In the genomic region with DNA sequence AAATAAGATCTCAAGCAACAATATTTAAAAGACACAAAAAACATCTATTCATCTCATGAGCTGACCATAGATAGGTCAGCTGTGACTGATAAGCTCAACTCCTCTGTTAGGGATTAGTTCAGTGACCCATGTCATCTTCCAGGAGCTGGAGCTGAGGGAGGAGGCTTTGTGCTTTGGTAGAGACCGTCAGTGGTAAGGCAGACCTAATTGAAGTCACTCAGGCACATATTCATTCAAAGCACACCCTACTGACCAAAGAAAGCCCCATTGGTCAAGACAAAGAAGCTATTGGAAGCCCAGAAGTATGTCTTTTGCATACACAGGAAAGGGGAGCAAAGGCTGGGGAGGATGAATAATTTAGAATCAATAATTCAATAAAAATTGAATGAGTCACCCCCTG, we compare ENCODE assay signal across 14 mouse cellular contexts. TPM values are rescaled to one million over a fixed set of nuclear protein-coding genes. Genes with fewer than 3 reads are reported as not detected.
DNase-seq lines count a peak whose midpoint lies in the region; ATAC-seq lines count a peak whose summit lies in the region.
"Had no signal": no experiment of that assay in that cellular context is flagged by ENCODE, and none has a peak within 500 bp of the region (broad histone marks: within the 10 kb centered on the region; RNA-seq: fewer than 3 reads in every experiment).

No protein-coding gene starts in this region.

- 3% methylated on average over 1 of the region's 1 CpGs for WGBS in hindbrain, embryonic 10.5 days
- WGBS in hindbrain, embryonic 14.5 days, result 0% methylated on average over 1 of the region's 1 CpGs
- 3% methylated on average over 1 of the region's 1 CpGs for WGBS in hindbrain, embryonic 13.5 days
- WGBS in midbrain, embryonic 13.5 days, result 10% methylated on average over 1 of the region's 1 CpGs

- no peaks in the 10 kb centered on the region for H3K9me3 ChIP-seq in hindbrain, embryonic 10.5 days
- no peaks in the 10 kb centered on the region for H3K9me3 ChIP-seq in hindbrain, embryonic 14.5 days (ENCODE audit: control insufficient read depth, low read length)
- no peaks in the 10 kb centered on the region for H3K9me3 ChIP-seq in hindbrain, embryonic 13.5 days
- H3K9me3 ChIP-seq in midbrain, embryonic 13.5 days, result no peaks in the 10 kb centered on the region
- H3K9me3 ChIP-seq: liver, embryonic 13.5 days; megakaryocyte, embryonic 14.5 days; neural tube, embryonic 13.5 days had no signal

- no peaks in the 10 kb centered on the region for H3K36me3 ChIP-seq in hindbrain, embryonic 10.5 days
- H3K36me3 ChIP-seq in hindbrain, embryonic 14.5 days (replicated peaks; ENCODE audit: control insufficient read depth, insufficient read depth), result no peaks in the 10 kb centered on the region
- H3K36me3 ChIP-seq in hindbrain, embryonic 13.5 days, result no peaks in the 10 kb centered on the region
- H3K36me3 ChIP-seq in midbrain, embryonic 13.5 days, result no peaks in the 10 kb centered on the region
- H3K36me3 ChIP-seq: liver, embryonic 13.5 days; neural tube, embryonic 13.5 days had no signal

- peaks cover 10% of the 10 kb centered on the region for H3K4me1 ChIP-seq in hindbrain, embryonic 10.5 days (replicated peaks)
- no peaks in the 10 kb centered on the region for H3K4me1 ChIP-seq in hindbrain, embryonic 14.5 days (replicated peaks; ENCODE audit: control insufficient read depth, insufficient read depth, low read length)
- peaks cover 5% of the 10 kb centered on the region; the same call in 1 of the 2 replicates for H3K4me1 ChIP-seq in hindbrain, embryonic 13.5 days (replicated peaks)
- H3K4me1 ChIP-seq in midbrain, embryonic 13.5 days (replicated peaks), result 0 out of 2 replicates have a peak, but pooled peaks cover 3% of the 10 kb centered on the region
- H3K4me1 ChIP-seq: liver, embryonic 13.5 days had no signal

- no peak for DNase-seq in hindbrain, embryonic 10.5 days (ENCODE audit: low spot score)
- DNase-seq in hindbrain, embryonic 14.5 days (ENCODE audit: low spot score), result no peak
- DNase-seq in retina, embryonic 14.5 days (ENCODE audit: low spot score), result peak; percentile 36
- no peak for DNase-seq in gastrocnemius, adult 18-20 months (ENCODE audit: low spot score)
- DNase-seq in heart, adult 9 months (ENCODE audit: low spot score in 2 of 2), result no peak
- no peak for DNase-seq in gastrocnemius, postnatal 14 days

- no peak overlapping the region for H3K4me2 ChIP-seq in hindbrain, embryonic 14.5 days (replicated peaks)
- no peak overlapping the region for H3K4me2 ChIP-seq in hindbrain, embryonic 13.5 days
- peak overlapping the region; percentile 29; the same call in 1 of the 2 replicates for H3K4me2 ChIP-seq in midbrain, embryonic 13.5 days (replicated peaks)
- H3K4me2 ChIP-seq: liver, embryonic 13.5 days had no signal

- intact Hi-C loops in gastrocnemius, postnatal 14 days (cut with DNase I; ENCODE audit: low total_unique reads), result loop anchor here (2.0 kb wide), 1 partner anchor 102 kb away; no protein-coding TSS in a partner anchor

- H3K27me3 ChIP-seq in hindbrain, embryonic 10.5 days (ENCODE audit: insufficient read depth, poor library complexity, severe bottlenecking), result no peaks in the 10 kb centered on the region
- H3K27me3 ChIP-seq in hindbrain, embryonic 14.5 days (ENCODE audit: control insufficient read depth, insufficient read depth, low read length), result no peaks in the 10 kb centered on the region; the same call in 1 of the 2 replicates
- H3K27me3 ChIP-seq in hindbrain, embryonic 13.5 days, result no peaks in the 10 kb centered on the region
- peaks cover 10% of the 10 kb centered on the region for H3K27me3 ChIP-seq in midbrain, embryonic 13.5 days
- H3K27me3 ChIP-seq: liver, embryonic 13.5 days; megakaryocyte, embryonic 14.5 days had no signal

- 0 out of 2 replicates have a peak overlapping the region, but pooled peaks have one; percentile 24 for H3K4me3 ChIP-seq in hindbrain, embryonic 10.5 days
- no peak overlapping the region for H3K4me3 ChIP-seq in hindbrain, embryonic 14.5 days (replicated peaks; ENCODE audit: low read length)
- H3K4me3 ChIP-seq in hindbrain, embryonic 13.5 days, result no peak overlapping the region
- H3K4me3 ChIP-seq in midbrain, embryonic 13.5 days (replicated peaks), result no peak overlapping the region
- H3K4me3 ChIP-seq: liver, embryonic 13.5 days; neural tube, embryonic 13.5 days had no signal

- no peak overlapping the region for H3K27ac ChIP-seq in hindbrain, embryonic 10.5 days
- no peak overlapping the region for H3K27ac ChIP-seq in hindbrain, embryonic 14.5 days
- no peak overlapping the region for H3K27ac ChIP-seq in hindbrain, embryonic 13.5 days
- no peak overlapping the region for H3K27ac ChIP-seq in midbrain, embryonic 13.5 days
- H3K27ac ChIP-seq: liver, embryonic 13.5 days; neural tube, embryonic 13.5 days had no signal

- no peak overlapping the region for H3K9ac ChIP-seq in hindbrain, embryonic 14.5 days
- H3K9ac ChIP-seq in hindbrain, embryonic 13.5 days, result peak overlapping the region; percentile 24; the same call in 1 of the 2 replicates
- no peak overlapping the region for H3K9ac ChIP-seq in midbrain, embryonic 13.5 days (replicated peaks)
- H3K9ac ChIP-seq: liver, embryonic 13.5 days; neural tube, embryonic 13.5 days had no signal

- no peak for ATAC-seq in hindbrain, embryonic 14.5 days (ENCODE audit: low FRiP score)
- ATAC-seq in hindbrain, embryonic 13.5 days (ENCODE audit: low FRiP score), result 0 out of 2 replicates have a peak, but pooled peaks have one; percentile 38
- ATAC-seq in midbrain, embryonic 13.5 days, result peak; percentile 53; the same call in 1 of the 2 replicates

RNA-seq across cellular contexts. Expression of a gene that starts 27.2 kb away (rescaled TPM):
- polyA plus RNA-seq in hindbrain, embryonic 10.5 days (2016; fragmentation: Nextera tagmentation; extraction: Ambion mirVana), result 0.61 and 0.90 TPM in 2 replicates
- 8.9 and 10.2 TPM in 2 replicates for polyA plus RNA-seq in hindbrain, embryonic 14.5 days (2014; fragmentation: Nextera tagmentation; extraction: Ambion mirVana)
- 1.4 and 2.4 TPM in 2 replicates for polyA plus RNA-seq in hindbrain, embryonic 13.5 days (2015; fragmentation: Nextera tagmentation; extraction: Ambion mirVana)
- polyA plus RNA-seq in midbrain, embryonic 13.5 days (2015; fragmentation: Nextera tagmentation; extraction: Ambion mirVana), result 2.5 and 3.3 TPM in 2 replicates
- total RNA-seq in gastrocnemius, adult 18-20 months (2021), result not detected
- not detected for total RNA-seq in gastrocnemius, postnatal 14 days (2021)
- total RNA-seq: adrenal gland, postnatal 25 days; granulocyte monocyte progenitor cell, adult 5-6 weeks had no signal
- polyA plus RNA-seq: CD4-positive, CD25-positive, alpha-beta regulatory T cell, adult 4 months had no signal

RNA-seq across cellular contexts. Expression of a gene that starts 59.1 kb away (rescaled TPM):
- 81.9 and 97.8 TPM in 2 replicates for polyA plus RNA-seq in hindbrain, embryonic 10.5 days (2016; fragmentation: Nextera tagmentation; extraction: Ambion mirVana)
- 29.9 and 35.4 TPM in 2 replicates for polyA plus RNA-seq in hindbrain, embryonic 14.5 days (2014; fragmentation: Nextera tagmentation; extraction: Ambion mirVana)
- polyA plus RNA-seq in hindbrain, embryonic 13.5 days (2015; fragmentation: Nextera tagmentation; extraction: Ambion mirVana), result 46.1 and 48.1 TPM in 2 replicates
- polyA plus RNA-seq in midbrain, embryonic 13.5 days (2015; fragmentation: Nextera tagmentation; extraction: Ambion mirVana), result 61.5 and 76.2 TPM in 2 replicates
- 10 to 100 TPM in 1 of 2 experiments, 1 to 10 TPM in 1; 6.7 to 14.4 TPM for total RNA-seq in gastrocnemius, adult 18-20 months (2021)
- 10 to 100 TPM; 16.7 to 26.8 TPM for total RNA-seq in gastrocnemius, postnatal 14 days (2021)
